In genomic region chr2:70690195-70690594, GRCm38 (mm10) we compare ENCODE assay signal across 18 mouse cellular contexts. TPM values are rescaled to one million over a fixed set of nuclear protein-coding genes. Genes with fewer than 3 reads are reported as not detected.
DNase-seq lines count a peak whose midpoint lies in the region; TF ChIP-seq lines count a peak whose summit lies in the region.
"Had no signal": no experiment of that assay in that cellular context is flagged by ENCODE, and none has a peak within 500 bp of the region (broad histone marks: within the 10 kb centered on the region; RNA-seq: fewer than 3 reads in every experiment).

No protein-coding gene starts in this region.

- intact Hi-C loops in gastrocnemius, adult 2 months (cut with DNase I) = no loop called here

- H3K9ac ChIP-seq in ES-Bruce4 (ENCODE audit: low read depth, poor library complexity, severe bottlenecking) = peak overlapping the region; percentile 54
- H3K9ac ChIP-seq: forebrain, postnatal 0 days; heart, embryonic 13.5 days; midbrain, embryonic 12.5 days; neural tube, embryonic 15.5 days had no signal

- TF ChIP-seq POLR2A in ES-Bruce4 (IDR thresholded peaks at IDR 0.05; ENCODE audit: insufficient read depth, low read length) = no peak

- peak overlapping the region; percentile 46; the same call in 1 of the 2 replicates for H3K27ac ChIP-seq in gastrocnemius, adult 2 months
- H3K27ac ChIP-seq in ES-Bruce4 (ENCODE audit: insufficient read depth, low read length) = peak overlapping the region; percentile 81
- H3K27ac ChIP-seq: heart, embryonic 13.5 days; hindbrain, embryonic 10.5 days; midbrain, embryonic 12.5 days; neural tube, embryonic 15.5 days had no signal

- peak; percentile 58 for DNase-seq in gastrocnemius, adult 2 months
- DNase-seq in gastrocnemius, postnatal 10 days = no peak
- peak; percentile 49 for DNase-seq in kidney, postnatal 10 days
- DNase-seq in kidney, adult 18-20 months = no peak
- peak; percentile 39 for DNase-seq in gastrocnemius, postnatal 25 days
- no peak for DNase-seq in urinary bladder, adult 2 months (ENCODE audit: low spot score)
- DNase-seq: adrenal gland, postnatal 10 days; cerebellum, adult 11-12 months; cerebellum, postnatal 36 days; forebrain, postnatal 0 days; right cerebral cortex, postnatal 4 days; thymus, postnatal 36 days had no signal

- no peaks in the 10 kb centered on the region for H3K9me3 ChIP-seq in ES-Bruce4 (replicated peaks; ENCODE audit: control insufficient read depth, insufficient read depth, low read length, poor library complexity, severe bottlenecking)
- H3K9me3 ChIP-seq: heart, embryonic 13.5 days; hindbrain, embryonic 10.5 days; midbrain, embryonic 12.5 days; neural tube, embryonic 15.5 days had no signal

- TF ChIP-seq EP300 in ES-Bruce4 (IDR thresholded peaks at IDR 0.05; ENCODE audit: insufficient read depth, low read depth, low read length) = peak; percentile 79; the same call in 1 of the 2 replicates

- H3K27me3 ChIP-seq in ES-Bruce4 (ENCODE audit: control insufficient read depth, insufficient read depth, low read length, poor library complexity, severe bottlenecking) = no peaks in the 10 kb centered on the region
- H3K27me3 ChIP-seq: heart, embryonic 13.5 days; midbrain, embryonic 12.5 days; neural tube, embryonic 15.5 days had no signal

- peaks cover 8% of the 10 kb centered on the region; the same call in 1 of the 2 replicates for H3K36me3 ChIP-seq in ES-Bruce4 (ENCODE audit: control insufficient read depth, insufficient read depth, low read length, poor library complexity, severe bottlenecking)

- H3K4me3 ChIP-seq in gastrocnemius, adult 2 months = no peak overlapping the region
- peak overlapping the region; percentile 28 for H3K4me3 ChIP-seq in ES-Bruce4 (ENCODE audit: low read depth, low read length)
- H3K4me3 ChIP-seq: heart, embryonic 13.5 days; hindbrain, embryonic 10.5 days; midbrain, embryonic 12.5 days; neural tube, embryonic 15.5 days had no signal

- TF ChIP-seq CTCF in gastrocnemius, adult 2 months (IDR thresholded peaks at IDR 0.05) = no peak
- TF ChIP-seq CTCF in ES-Bruce4 (IDR thresholded peaks at IDR 0.05; ENCODE audit: low read depth, low read length) = peak; percentile 14

- H3K4me1 ChIP-seq in ES-Bruce4 (ENCODE audit: control insufficient read depth, insufficient read depth, low read length) = peaks cover 1% of the 10 kb centered on the region
- H3K4me1 ChIP-seq: heart, embryonic 13.5 days; hindbrain, embryonic 10.5 days; midbrain, embryonic 12.5 days; neural tube, embryonic 15.5 days had no signal

RNA-seq across cellular contexts. Expression of gene Gm26558, which starts 28.3 kb away (rescaled TPM):
- total RNA-seq in gastrocnemius, adult 2 months (2021) = not detected
- total RNA-seq in gastrocnemius, postnatal 10 days (2021) = not detected
- not detected in 2 replicates for polyA plus RNA-seq in ES-Bruce4 (2011; ENCODE audit: insufficient read depth, insufficient read length, low read depth, missing spikeins)
- total RNA-seq in gastrocnemius, postnatal 25 days (2021) = not detected
- polyA plus RNA-seq in urinary bladder, adult 2 months (2012; rRNA removed) = 0.28 and 0.61 TPM in 2 replicates
- total RNA-seq: forebrain, postnatal 0 days; gastrocnemius, adult 8-10 months had no signal

RNA-seq across cellular contexts. Expression of gene Gorasp2, which starts 28.8 kb away (rescaled TPM):
- total RNA-seq in gastrocnemius, adult 2 months (2021) = 10 to 100 TPM; 77.9 to 78.6 TPM
- total RNA-seq in gastrocnemius, postnatal 10 days (2021) = 10 to 100 TPM; 69.5 to 73.9 TPM
- polyA plus RNA-seq in ES-Bruce4 (2011; ENCODE audit: insufficient read depth, insufficient read length, low read depth, missing spikeins) = 96.9 and 108 TPM in 2 replicates
- total RNA-seq in gastrocnemius, postnatal 25 days (2021) = 10 to 100 TPM; 64.5 to 65.5 TPM
- 87.2 and 87.6 TPM in 2 replicates for polyA plus RNA-seq in urinary bladder, adult 2 months (2012; rRNA removed)

Comparison
In these comparisons a context has a peak if more than half of its experiments do, and no peak if none do; other contexts are left out.
1. DNase-seq: peak in gastrocnemius, adult 2 months (single experiment), kidney, postnatal 10 days (single experiment) and gastrocnemius, postnatal 25 days (single experiment); none in gastrocnemius, postnatal 10 days (single experiment), kidney, adult 18-20 months (single experiment) and urinary bladder, adult 2 months (single experiment).